Mouse (Mus musculus) thymus, adult 18-20 months (tissue): Measurements from ENCODE around the gene A930002H24Rik.
A peak's percentile ranks its signal among the peaks of the same experiment; 100 is the strongest.
"Not testable (repeated sequence)": the region's sequence is repeated elsewhere in the genome, so short reads cannot be mapped to it uniquely, and the experiment has no call there.

Experiments used
- DNase-seq, 2 experiments: peaks; one replicate each; pipeline ENCODE4 v3.0.0; 2022; ENCODE audit warnings: mixed read lengths in 2 of 2

The A930002H24Rik gene

DNA sequence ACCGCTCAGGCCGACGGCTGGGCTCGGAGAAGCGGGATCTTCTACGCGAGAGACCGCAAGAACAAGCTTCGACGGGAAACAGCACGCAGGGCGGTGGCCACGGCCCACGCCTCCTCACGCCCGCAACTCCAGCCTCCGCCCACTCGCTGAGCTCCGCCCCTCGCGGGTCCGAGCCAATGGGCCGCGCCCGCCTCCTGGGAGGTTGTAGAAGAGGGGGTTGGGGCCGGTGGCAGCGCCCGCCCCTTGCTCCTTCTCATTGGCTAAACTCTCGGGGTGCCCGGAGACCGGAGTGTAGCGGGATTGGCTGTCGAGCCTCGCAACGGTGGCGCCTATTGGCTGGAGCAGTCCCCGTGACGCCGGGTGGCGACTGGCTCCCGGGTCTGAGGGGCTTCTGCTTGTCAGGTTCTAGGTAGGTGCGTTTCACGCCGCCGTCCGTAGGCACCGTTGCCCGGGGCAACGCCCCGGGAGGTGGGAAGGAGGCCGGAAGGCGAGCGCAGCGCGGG lies at the start of gene A930002H24Rik:
Gene A930002H24Rik (minus strand): TSS at position 145 of the 503 bp plus-strand sequence.
- peak; percentile 85 for DNase-seq

GRCm38 (mm10) chr17:63909297-63909696 lies 45.7 kb upstream of the A930002H24Rik start:
- no peak for DNase-seq

- no peak for DNase-seq
Measured at GRCm38 (mm10) chr17:63897050-63897449, 33.5 kb upstream of the A930002H24Rik start.

- DNase-seq, result no peak
Measured at GRCm38 (mm10) chr17:63895829-63896228, 32.2 kb upstream of the A930002H24Rik start.

- no peak for DNase-seq
Measured at GRCm38 (mm10) chr17:63890611-63891010, 27.0 kb upstream of the A930002H24Rik start.

DNA sequence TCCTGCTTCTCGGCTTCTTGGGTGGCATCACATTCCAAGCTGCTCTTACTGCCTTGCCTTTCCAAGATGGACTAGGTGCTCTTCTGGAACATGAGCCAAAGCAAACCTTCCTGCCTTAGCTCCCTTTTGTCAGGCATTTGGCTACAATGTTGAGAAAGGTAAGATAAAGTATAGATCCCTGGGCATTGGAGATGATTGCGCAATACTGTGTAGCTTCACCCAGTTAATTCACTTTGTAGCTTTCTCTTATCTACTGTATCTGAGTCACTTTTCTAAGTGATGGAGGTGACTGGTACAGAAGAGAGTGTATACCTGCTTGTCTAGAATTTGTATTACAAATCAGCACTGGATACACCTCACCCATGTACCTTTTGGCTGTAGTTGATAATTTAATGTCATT lies 23.4 kb upstream of the A930002H24Rik start:
- DNase-seq, result no peak

DNA sequence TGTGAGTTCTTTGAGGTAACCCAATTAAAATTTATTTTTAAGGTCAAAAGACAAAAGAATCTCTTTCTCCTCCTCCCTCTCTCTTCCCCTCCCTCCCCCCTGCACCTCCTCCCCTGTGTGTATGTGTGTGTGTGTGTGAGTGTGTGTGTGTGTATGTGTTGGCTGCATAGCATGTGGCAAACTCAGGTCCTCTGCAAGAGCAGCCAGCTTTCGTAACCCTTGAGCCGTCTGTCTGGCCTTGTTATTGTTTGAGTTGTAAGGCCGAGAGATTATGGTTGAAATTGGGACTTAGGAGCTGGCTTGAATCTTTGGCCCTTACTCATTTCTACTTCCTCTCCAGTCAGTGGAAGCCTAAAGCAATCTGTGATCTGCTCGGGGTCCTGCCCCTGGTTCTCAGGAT lies 16.4 kb upstream of the A930002H24Rik start:
- no peak for DNase-seq

GRCm38 (mm10) chr17:63878889-63879288 lies 15.3 kb upstream of the A930002H24Rik start:
- DNase-seq, result no peak

- no peak for DNase-seq
Measured at GRCm38 (mm10) chr17:63871773-63872172, 8.2 kb upstream of the A930002H24Rik start.

DNA sequence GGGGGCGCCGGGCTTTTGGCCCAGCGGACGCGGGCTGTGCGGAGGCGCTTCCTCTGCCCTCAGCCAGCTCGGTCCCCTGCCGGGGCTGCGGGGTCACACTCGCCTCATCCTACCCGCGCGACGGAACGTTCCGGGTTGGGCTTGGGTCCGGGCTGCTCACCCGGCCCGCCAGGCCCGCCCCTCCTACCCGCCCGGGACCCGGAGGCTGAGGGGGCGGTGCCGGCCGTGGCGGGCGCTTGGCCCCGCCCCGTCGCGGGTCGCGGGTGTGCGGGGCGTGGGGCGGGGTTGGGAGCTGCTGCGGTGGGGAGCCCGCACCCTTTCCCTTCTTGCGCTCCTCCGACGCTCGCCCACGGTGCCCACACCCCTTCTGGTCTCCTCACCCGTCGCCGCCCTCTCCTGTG lies 580 bp upstream of the A930002H24Rik start:
- no peak for DNase-seq

GRCm38 (mm10) chr17:63863012-63863630 lies 470 bp downstream of the A930002H24Rik start, which contains the start of gene Fer:
Gene Fer, plus strand, starts transcription at chr17:63863062.
- no peak for DNase-seq

- no peak for DNase-seq
Measured at GRCm38 (mm10) chr17:63862399-63862798, 1.2 kb downstream of the A930002H24Rik start.

DNA sequence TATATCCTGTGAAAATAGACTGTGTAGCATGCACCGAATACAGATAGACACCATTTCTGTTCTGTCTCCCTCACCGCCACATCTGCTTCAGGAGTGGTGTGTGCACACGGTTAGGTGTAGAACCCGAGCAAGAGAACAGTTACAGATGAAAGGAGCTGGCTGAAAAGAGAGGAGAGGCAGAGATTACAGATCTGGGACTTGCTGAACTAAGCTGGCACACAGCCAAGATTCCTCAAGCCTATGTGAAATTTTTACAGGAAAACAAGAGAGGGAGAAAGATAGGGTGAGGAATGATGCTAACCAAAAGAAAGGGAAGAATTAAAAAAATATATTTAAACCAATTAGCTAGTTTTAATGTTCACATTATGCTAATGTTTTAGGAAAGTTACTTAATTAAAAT lies 2.6 kb downstream of the A930002H24Rik start:
- no peak for DNase-seq

GRCm38 (mm10) chr17:63857023-63857544 lies 6.5 kb downstream of the A930002H24Rik start:
- no peak for DNase-seq

DNA sequence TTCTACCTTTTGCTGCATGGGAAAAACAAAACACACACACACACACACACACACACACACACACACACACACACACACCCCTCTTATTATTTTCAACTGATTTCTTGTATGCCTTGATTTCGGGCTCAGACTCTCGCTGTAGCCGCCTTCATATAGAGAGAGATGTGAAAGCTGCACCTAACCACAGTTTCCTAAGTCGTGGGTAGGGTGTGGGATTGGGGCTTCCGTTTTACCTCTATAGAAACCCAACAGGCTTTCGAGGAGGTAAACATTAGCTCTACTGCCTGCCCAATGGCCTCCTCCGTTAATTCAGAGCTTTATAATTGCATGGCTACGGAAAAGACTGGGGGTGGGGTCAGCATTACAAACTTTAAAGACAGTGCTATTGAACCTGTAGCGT lies 13.6 kb downstream of the A930002H24Rik start:
- no peak for DNase-seq

- peak; percentile 7 to 29 for DNase-seq
Measured at GRCm38 (mm10) chr17:63849566-63849965, 14.0 kb downstream of the A930002H24Rik start.

DNA sequence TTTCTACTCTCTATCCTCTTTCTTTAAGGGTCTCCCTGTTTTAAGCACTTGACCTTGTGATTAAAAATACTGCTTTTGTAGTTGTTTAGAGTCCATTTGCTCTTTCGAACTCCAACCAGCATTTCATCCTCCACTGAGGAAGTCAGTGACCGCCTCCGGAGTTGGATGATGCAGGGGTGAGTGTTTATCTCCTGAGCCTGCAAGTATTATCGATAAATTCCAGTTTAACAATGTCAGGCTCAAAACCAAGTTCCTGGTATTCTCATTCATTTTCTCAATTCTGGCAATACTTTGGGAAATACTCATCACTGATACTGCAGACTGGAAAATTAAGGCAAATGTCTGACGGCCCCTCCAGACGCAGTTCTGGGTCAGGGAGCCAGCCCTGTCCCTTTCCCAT lies 14.4 kb downstream of the A930002H24Rik start:
- DNase-seq, result no peak

- not testable (repeated sequence) for DNase-seq
Measured at GRCm38 (mm10) chr17:63845766-63846165, 17.8 kb downstream of the A930002H24Rik start.

GRCm38 (mm10) chr17:63844936-63845335 lies 18.7 kb downstream of the A930002H24Rik start:
- DNase-seq, result no peak

GRCm38 (mm10) chr17:63842226-63842625 lies 21.4 kb downstream of the A930002H24Rik start:
- no peak for DNase-seq

DNA sequence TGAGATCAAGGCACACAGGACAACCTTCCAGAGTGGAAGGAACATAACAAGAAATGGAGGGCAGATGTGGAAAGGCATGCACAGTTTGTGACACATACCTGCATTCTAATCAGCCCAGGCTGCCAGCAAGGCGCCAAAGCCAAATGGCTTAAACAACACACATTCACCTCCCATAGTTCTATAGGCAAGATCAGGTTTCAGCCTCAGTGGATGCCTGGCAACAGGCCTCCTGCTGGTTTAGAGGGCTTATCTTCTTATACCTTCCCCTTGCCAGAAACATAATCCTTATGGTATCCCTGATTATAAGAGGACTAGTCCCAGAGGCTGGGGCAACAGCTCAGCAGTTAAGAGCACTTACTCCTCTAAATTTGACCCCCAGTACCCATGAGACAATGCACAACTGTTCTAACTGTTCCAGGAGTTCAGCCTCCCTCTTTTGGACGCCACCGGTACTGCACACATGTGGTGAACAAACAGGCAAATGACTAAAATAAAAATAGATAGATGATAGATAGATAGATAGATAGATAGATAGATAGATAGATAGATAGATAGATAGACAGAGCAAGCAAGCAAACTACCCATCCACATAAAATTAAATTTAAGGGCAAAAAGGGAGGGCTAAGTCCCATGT lies 23.8 kb downstream of the A930002H24Rik start:
- no peak for DNase-seq

GRCm38 (mm10) chr17:63838144-63838543 lies 25.4 kb downstream of the A930002H24Rik start:
- no peak for DNase-seq

DNA sequence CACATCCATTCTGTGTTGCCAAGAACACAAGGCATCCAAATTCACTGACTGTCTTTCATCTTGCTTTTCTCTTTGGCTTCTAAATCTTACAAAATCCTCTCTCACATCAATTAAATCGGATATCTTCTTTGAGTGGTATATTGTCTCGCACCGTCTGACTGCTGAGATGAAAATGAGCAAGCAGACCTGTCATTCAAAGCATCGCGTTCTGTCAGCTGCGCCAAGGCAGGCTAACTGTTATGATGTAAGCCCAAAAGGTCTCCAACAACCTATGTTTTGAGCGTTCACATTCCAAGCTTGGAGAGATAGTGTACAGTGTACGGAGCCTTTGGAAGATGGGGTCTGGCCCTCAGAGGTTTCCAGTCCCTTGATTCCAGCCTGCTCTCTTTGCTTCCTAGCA lies 26.9 kb downstream of the A930002H24Rik start:
- DNase-seq, result no peak

GRCm38 (mm10) chr17:63836223-63836622 lies 27.4 kb downstream of the A930002H24Rik start:
- DNase-seq, result no peak
